Mouse (Mus musculus) liver, embryonic 11.5 days (tissue): ENCODE results near the gene Vmn2r23. TPM values are rescaled to one million over a fixed set of nuclear protein-coding genes. Genes with fewer than 3 reads are reported as not detected.

Source experiments
- polyA plus RNA-seq: library from polyadenylated mRNA; unstranded; fragments of >200 nt; fragmentation: Nextera tagmentation; extraction: Ambion mirVana; gene quantifications from 2 replicates; pipeline ENCODE4 v1.2.1, GENCODE M21; 2014

Gene Vmn2r23
- polyA plus RNA-seq, 1 experiment from 2014 or later = not detected

Other genes starting within 250 kb of the Vmn2r23 start
- gene Vmn2r21, start 169.3 kb upstream of the Vmn2r23 start, polyA plus RNA-seq = not detected in 2 replicates
- gene Vmn2r22, start 51.9 kb upstream of the Vmn2r23 start, polyA plus RNA-seq = not detected in 2 replicates
- gene Vmn2r24, start 76.2 kb downstream of the Vmn2r23 start, polyA plus RNA-seq = not detected in 2 replicates
- gene Vmn2r25, start 150.8 kb downstream of the Vmn2r23 start, polyA plus RNA-seq = not detected in 2 replicates